Mouse (Mus musculus) lung, embryonic 15.5 days (tissue): ENCODE results near the gene Cep41. TPM values are rescaled to one million over a fixed set of nuclear protein-coding genes. Genes with fewer than 3 reads are reported as not detected.

Experiments used
- ATAC-seq: fragments of 200-750 bp; cut with Nextera tagmentation; 2 replicates; pipeline ENCODE4 v1.8.0; 2017; ENCODE audit warnings: moderate number of reproducible peaks, borderline replicate concordance; ENCODE audit not compliant: low FRiP score, low TSS enrichment; ENCODE audit errors: extremely low read depth
- H3K27ac ChIP-seq: fragments of 300-500 bp; sonication (generic); 2 replicates; pipeline ENCODE4 v1.5.1; 2015; ENCODE audit warnings: moderate library complexity, mild to moderate bottlenecking, inconsistent platforms
- H3K27me3 ChIP-seq: fragments of 300-500 bp; sonication (generic); 2 replicates; pipeline ENCODE4 v1.6.1; 2015; ENCODE audit warnings: inconsistent platforms
- H3K36me3 ChIP-seq: fragments of 300-500 bp; sonication (generic); 2 replicates; pipeline ENCODE4 v1.6.1; 2015; ENCODE audit warnings: inconsistent platforms
- H3K4me1 ChIP-seq: fragments of 300-500 bp; sonication (generic); 2 replicates; pipeline ENCODE4 v1.6.1; 2015; ENCODE audit warnings: inconsistent platforms
- H3K4me2 ChIP-seq: fragments of 300-500 bp; sonication (generic); 2 replicates; pipeline ENCODE4 v1.6.1; 2015; ENCODE audit warnings: inconsistent platforms, mild to moderate bottlenecking, moderate library complexity
- H3K4me3 ChIP-seq: fragments of 300-500 bp; sonication (generic); 2 replicates; pipeline ENCODE4 v1.5.1; 2015; ENCODE audit warnings: mild to moderate bottlenecking, inconsistent platforms
- H3K9ac ChIP-seq: fragments of 300-500 bp; sonication (generic); 2 replicates; pipeline ENCODE4 v1.6.1; 2015; ENCODE audit warnings: inconsistent platforms
- H3K9me3 ChIP-seq: fragments of 300-500 bp; sonication (generic); 2 replicates; pipeline ENCODE4 v1.6.1; 2016; ENCODE audit warnings: inconsistent platforms
- WGBS: fragments of 180-500 bp; shearing (Covaris S2); methylation state at CpG from one replicate; pipeline ENCODE4 v1.1.7; 2015; 5-methylcytosine and 5-hydroxymethylcytosine counted together
- polyA plus RNA-seq: library from polyadenylated mRNA; unstranded; fragments of >200 nt; fragmentation: Nextera tagmentation; extraction: Ambion mirVana; gene quantifications from 2 replicates; pipeline ENCODE4 v1.2.1, GENCODE M21; 2015

Cep41 gene
- polyA plus RNA-seq, 1 experiment from 2014 or later, result 12.1 TPM

DNA sequence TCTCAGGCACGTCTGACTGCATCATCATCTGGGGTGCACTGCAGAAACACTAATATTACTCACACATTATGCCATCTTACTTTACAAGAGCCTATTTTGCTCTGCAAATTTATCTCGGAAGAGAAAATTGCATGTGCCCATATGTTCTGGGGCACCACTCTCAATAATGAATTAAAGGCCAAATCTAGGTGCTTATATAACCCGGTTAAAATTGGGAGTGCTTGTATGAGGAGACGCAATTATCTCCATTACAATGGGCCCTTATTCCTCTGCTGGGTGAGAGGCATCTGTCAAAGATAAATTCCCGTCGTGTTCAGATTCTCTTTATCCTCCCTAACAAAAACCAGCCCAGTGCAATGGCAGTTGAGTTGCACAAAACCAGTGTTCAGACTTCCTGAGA, 28.8 kb downstream of the Cep41 start:
- ATAC-seq, result no peak

DNA sequence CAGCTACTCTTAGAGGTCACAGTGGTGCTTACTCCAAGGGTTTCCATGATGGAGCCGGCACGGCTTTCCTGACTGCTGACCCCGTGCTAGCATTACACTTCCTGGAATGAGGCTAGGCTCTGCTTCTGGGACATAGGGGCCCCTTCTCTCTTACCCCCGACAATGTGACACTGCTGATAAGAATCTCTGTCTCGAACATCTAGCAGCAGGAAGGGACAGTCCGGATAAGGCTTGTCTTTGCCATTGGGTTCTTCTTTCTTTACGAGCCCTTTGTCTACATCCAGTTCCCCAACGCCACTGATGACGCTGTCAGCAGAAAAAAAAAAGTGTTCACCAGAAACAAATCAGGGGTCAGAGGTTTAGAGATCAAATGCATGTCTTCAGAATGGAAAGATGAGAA, 34.9 kb downstream of the Cep41 start:
- ATAC-seq, result no peak; the same call in 1 of the 2 replicates
- Histone ChIP-seq H3K4me3 (no peak overlapping the region), H3K9me3 (no peaks in the 10 kb centered on the region), H3K36me3 (no peaks in the 10 kb centered on the region), H3K27ac (no peak overlapping the region), H3K9ac (no peak overlapping the region), H3K4me2 (no peak overlapping the region), H3K27me3 (no peaks in the 10 kb centered on the region), H3K4me1 (peaks cover 48% of the 10 kb centered on the region)
- WGBS, result 59% methylated on average over 9 of the region's 9 CpGs

More for the DNA sequence above, 28.8 kb downstream of the Cep41 start:
- WGBS, result 50% methylated on average over 6 of the region's 6 CpGs
- Histone ChIP-seq H3K4me1 (peaks cover 25% of the 10 kb centered on the region), H3K4me2 (no peak overlapping the region), H3K9me3 (no peaks in the 10 kb centered on the region), H3K27ac (peak overlapping the region; percentile 32; the same call in 1 of the 2 replicates), H3K36me3 (no peaks in the 10 kb centered on the region), H3K4me3 (no peak overlapping the region), H3K9ac (no peak overlapping the region), H3K27me3 (no peaks in the 10 kb centered on the region)

- Histone ChIP-seq H3K27ac (no peak overlapping the region), H3K4me3 (no peak overlapping the region), H3K4me1 (peaks cover 58% of the 10 kb centered on the region), H3K27me3 (no peaks in the 10 kb centered on the region), H3K36me3 (no peaks in the 10 kb centered on the region), H3K9ac (no peak overlapping the region), H3K9me3 (no peaks in the 10 kb centered on the region), H3K4me2 (no peak overlapping the region)
- no peak for ATAC-seq
- WGBS, result 94% methylated on average over 12 of the region's 12 CpGs
Measured at GRCm38 (mm10) chr6:30657279-30657678, 36.3 kb downstream of the Cep41 start.

DNA sequence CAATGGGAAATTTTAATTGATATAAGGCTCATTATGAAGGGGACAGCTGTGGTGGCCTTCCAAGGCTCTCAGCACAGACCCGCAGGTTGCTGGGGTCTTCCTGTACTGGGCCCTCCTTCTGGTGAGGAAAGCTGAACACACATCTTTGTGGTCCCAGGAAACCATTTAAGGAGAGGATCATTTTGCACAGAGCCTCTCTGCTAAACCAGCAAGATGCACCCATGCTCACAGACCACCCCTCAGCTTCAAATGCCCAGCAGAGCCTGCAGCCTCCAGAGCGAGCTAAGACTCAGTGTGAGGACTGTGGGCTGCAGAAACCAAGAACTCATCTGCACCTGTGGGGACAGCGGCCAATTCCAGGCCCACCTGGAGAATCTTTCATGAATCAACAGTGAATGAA, 38.6 kb downstream of the Cep41 start:
- 78% methylated on average over 3 of the region's 3 CpGs for WGBS
- Histone ChIP-seq H3K27ac (peak overlapping the region; percentile 72), H3K4me3 (no peak overlapping the region), H3K36me3 (no peaks in the 10 kb centered on the region), H3K4me1 (peaks cover 44% of the 10 kb centered on the region), H3K4me2 (no peak overlapping the region), H3K27me3 (no peaks in the 10 kb centered on the region), H3K9ac (no peak overlapping the region), H3K9me3 (no peaks in the 10 kb centered on the region)
- ATAC-seq, result no peak

DNA sequence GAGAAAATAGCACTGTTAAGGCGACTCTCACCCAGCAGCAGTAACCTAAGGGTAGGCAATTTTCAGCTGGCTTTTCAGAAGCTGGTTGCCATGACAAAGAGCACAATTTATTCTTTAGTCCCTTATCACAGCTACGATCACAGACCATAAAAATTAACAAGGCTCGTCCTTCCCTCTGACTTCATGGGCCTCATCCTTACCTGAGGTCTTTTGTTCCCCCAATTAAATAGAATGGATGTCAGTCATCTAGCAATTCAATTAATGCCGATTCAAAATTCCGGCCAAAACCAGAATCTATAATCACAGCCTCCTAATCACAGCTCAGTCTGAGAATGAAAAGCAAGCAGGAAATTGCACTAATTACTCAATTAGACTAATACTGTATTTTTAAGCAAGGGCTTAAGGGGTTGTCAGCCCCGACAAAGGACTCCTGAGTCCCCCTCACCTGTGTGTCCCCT, 39.1 kb downstream of the Cep41 start:
- 53% methylated on average over 6 of the region's 6 CpGs for WGBS
- peaks cover 44% of the 10 kb centered on the region for H3K4me1 ChIP-seq
- no peaks in the 10 kb centered on the region for H3K9me3 ChIP-seq
- no peaks in the 10 kb centered on the region for H3K36me3 ChIP-seq
- H3K27ac ChIP-seq, result peak overlapping the region; percentile 72
- no peak for ATAC-seq
- no peak overlapping the region for H3K4me2 ChIP-seq
- H3K4me3 ChIP-seq, result no peak overlapping the region
- no peaks in the 10 kb centered on the region for H3K27me3 ChIP-seq
- H3K9ac ChIP-seq, result no peak overlapping the region

- ATAC-seq, result no peak
- Histone ChIP-seq H3K4me3 (no peak overlapping the region), H3K27me3 (no peaks in the 10 kb centered on the region), H3K36me3 (no peaks in the 10 kb centered on the region), H3K4me1 (peaks cover 46% of the 10 kb centered on the region), H3K9ac (no peak overlapping the region), H3K9me3 (no peaks in the 10 kb centered on the region), H3K4me2 (no peak overlapping the region), H3K27ac (peak overlapping the region; percentile 72)
- 55% methylated on average over 6 of the region's 6 CpGs for WGBS
Measured at GRCm38 (mm10) chr6:30653518-30653917, 40.0 kb downstream of the Cep41 start.

- H3K4me3 ChIP-seq, result no peak overlapping the region
- peak overlapping the region; percentile 72 for H3K27ac ChIP-seq
- H3K4me1 ChIP-seq, result peaks cover 46% of the 10 kb centered on the region
- no peak overlapping the region for H3K9ac ChIP-seq
- 52% methylated on average over 9 of the region's 9 CpGs for WGBS
- no peaks in the 10 kb centered on the region for H3K9me3 ChIP-seq
- peak; percentile 25; the same call in 1 of the 2 replicates for ATAC-seq
- no peaks in the 10 kb centered on the region for H3K36me3 ChIP-seq
- no peaks in the 10 kb centered on the region for H3K27me3 ChIP-seq
- H3K4me2 ChIP-seq, result no peak overlapping the region
Measured at GRCm38 (mm10) chr6:30652425-30653188, 40.9 kb downstream of the Cep41 start.

DNA sequence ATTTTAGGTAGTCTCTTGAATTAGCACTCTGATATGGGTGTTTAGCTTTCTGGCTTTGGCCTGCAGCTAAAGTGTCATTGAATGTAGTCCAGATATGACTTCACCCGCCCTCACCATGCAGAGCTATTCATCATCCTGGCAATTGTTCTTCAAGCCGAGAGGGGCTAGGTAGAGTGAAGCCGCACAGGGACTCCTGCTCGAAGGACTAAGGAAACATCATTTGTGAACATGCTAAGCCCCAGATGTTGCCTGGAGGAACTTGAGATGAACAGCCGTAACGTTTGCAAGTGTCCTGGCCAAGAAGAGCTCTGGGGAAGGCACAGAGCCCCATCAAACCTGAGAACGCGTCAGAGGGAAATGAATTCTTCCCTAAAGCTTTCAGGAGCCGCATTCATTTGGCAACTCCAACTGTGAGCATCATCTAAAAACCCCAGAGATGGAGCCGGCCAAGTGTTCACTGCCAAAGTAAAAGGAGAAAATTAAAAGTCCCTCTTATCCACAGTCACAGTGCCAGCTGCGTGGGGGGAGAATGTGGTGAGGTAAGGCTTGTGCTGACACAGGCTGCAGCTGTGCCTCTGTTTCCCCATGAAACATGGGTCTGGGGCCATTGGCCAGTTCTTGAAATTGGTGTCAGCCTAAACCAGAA, 43.8 kb downstream of the Cep41 start:
- no peaks in the 10 kb centered on the region for H3K27me3 ChIP-seq
- ATAC-seq, result no peak
- WGBS, result 70% methylated on average over 11 of the region's 11 CpGs
- no peak overlapping the region for H3K4me3 ChIP-seq
- no peak overlapping the region for H3K9ac ChIP-seq
- H3K9me3 ChIP-seq, result no peaks in the 10 kb centered on the region
- peaks cover 27% of the 10 kb centered on the region for H3K4me1 ChIP-seq
- H3K4me2 ChIP-seq, result no peak overlapping the region
- H3K36me3 ChIP-seq, result no peaks in the 10 kb centered on the region
- H3K27ac ChIP-seq, result no peak overlapping the region

- Histone ChIP-seq H3K4me1 (0 out of 2 replicates have a peak, but pooled peaks cover 2% of the 10 kb centered on the region), H3K27me3 (no peaks in the 10 kb centered on the region), H3K9ac (no peak overlapping the region), H3K4me2 (no peak overlapping the region), H3K36me3 (no peaks in the 10 kb centered on the region), H3K9me3 (no peaks in the 10 kb centered on the region), H3K27ac (no peak overlapping the region), H3K4me3 (no peak overlapping the region)
- no peak for ATAC-seq
- WGBS, result 88% methylated on average over 6 of the region's 6 CpGs
Measured at GRCm38 (mm10) chr6:30645379-30645778, 48.2 kb downstream of the Cep41 start.

- no peaks in the 10 kb centered on the region for H3K27me3 ChIP-seq
- ATAC-seq, result no peak
- H3K36me3 ChIP-seq, result no peaks in the 10 kb centered on the region
- WGBS, result 76% methylated on average over 3 of the region's 3 CpGs
- no peak overlapping the region for H3K9ac ChIP-seq
- H3K9me3 ChIP-seq, result no peaks in the 10 kb centered on the region
- H3K4me3 ChIP-seq, result no peak overlapping the region
- no peak overlapping the region for H3K4me2 ChIP-seq
- H3K27ac ChIP-seq, result no peak overlapping the region
- 0 out of 2 replicates have a peak, but pooled peaks cover 2% of the 10 kb centered on the region for H3K4me1 ChIP-seq
Measured at GRCm38 (mm10) chr6:30644462-30644861, 49.1 kb downstream of the Cep41 start.

- Histone ChIP-seq H3K27me3 (no peaks in the 10 kb centered on the region), H3K36me3 (no peaks in the 10 kb centered on the region), H3K4me3 (no peak overlapping the region), H3K4me1 (no peaks in the 10 kb centered on the region), H3K9me3 (no peaks in the 10 kb centered on the region), H3K4me2 (no peak overlapping the region), H3K27ac (no peak overlapping the region), H3K9ac (no peak overlapping the region)
- 59% methylated on average over 12 of the region's 12 CpGs for WGBS
- ATAC-seq, result no peak
Measured at GRCm38 (mm10) chr6:30643694-30644460, 49.7 kb downstream of the Cep41 start.
